Mouse (Mus musculus): ENCODE data around the gene Casc3.

Gene Casc3

DNA sequence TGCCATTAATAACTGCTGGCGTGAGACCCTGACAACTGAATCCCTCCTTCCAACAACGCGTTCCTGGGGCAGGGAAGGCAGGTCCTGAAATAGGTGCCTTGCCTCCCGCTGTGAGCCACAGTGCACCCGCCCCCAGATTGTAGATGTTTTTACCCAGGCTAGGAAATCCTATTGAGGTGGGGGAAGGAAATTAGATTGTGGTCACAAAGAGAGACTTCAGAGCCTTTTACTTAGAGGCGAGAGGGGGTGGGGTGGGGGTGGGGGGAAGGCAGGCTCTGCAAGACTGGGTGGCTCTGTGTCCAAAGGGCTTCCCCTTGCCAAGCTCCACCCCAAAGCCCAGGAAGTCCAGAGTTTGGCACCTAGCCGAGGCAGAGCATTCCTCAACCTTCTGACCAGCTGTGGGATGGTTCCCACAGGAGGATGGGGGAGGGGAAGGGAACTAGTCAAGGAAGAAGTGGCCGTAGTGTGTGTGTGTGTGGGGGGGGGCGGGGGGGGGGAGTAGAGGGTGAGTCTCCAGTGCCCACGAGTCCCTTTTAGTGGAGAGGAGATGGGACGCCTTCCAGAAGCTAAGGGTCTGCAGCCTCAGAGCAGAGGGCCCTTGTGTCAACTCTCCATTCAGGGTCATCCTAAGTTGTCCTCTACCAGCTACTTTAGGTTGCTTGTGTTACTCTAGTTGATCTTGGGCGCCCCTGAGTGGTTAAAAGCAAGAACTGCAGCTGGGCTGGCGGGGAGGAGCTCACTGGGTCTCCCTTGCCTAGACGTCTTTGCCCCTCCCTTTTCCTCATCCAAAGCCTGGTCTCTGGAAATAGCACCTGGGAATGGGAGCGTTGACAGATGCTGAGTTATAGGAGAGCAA lies 18.1 kb upstream of the Casc3 start:
- in situ Hi-C loops (cut with MboI; ENCODE audit: low pct_unique_long_range_greater_than_20kb in 1 of 2, low sequenced_read_pairs in 2 of 2, unreplicated experiment in 1 of 2): loop anchor here in 1 of 2 experiments (10.0 kb wide), 1 partner anchor 52 kb away; no protein-coding TSS in a partner anchor

DNA sequence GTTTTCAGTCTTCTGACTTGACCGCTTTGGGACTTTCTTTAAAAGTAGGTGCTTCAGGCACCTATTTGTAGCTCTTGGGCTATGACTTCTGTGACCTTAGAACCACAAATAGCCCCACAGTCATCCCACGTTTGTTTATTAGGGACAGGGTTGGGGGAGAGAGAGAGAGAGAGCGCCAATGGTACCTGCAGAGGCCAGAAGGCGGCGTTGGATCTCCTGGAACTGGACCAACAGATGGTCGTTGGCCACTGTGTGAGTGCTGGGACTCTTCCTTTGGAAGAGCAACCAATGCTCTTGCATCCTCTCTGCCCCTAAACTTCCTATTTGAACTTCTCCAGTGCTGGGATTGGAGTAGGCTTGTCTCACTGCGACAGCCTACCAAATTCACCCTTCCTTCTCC lies 17.5 kb upstream of the Casc3 start:
- in situ Hi-C loops (cut with MboI; ENCODE audit: low pct_unique_long_range_greater_than_20kb in 1 of 2, low sequenced_read_pairs in 2 of 2, unreplicated experiment in 1 of 2): loop anchor here in 1 of 2 experiments (10.0 kb wide), 1 partner anchor 52 kb away; no protein-coding TSS in a partner anchor

DNA sequence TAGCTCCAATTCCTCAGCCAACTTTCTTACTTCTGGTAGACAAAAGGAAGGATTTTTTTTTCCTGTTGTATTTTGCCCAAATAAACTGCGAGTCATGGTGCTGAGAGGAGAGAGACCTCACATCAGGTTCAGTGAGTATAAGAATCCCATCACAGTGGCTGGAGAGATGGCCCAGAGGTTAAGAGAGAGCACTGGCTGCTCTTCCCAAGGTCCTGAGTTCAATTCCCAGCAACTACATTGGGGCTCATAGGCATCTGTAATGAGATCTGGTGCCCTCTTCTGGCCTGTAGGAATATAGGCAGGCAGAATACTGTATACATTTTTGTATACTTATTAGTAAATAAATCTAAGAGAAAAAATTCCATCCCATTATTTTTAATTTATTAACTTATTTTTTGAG lies 17.0 kb upstream of the Casc3 start:
- in situ Hi-C loops (cut with MboI; ENCODE audit: low pct_unique_long_range_greater_than_20kb in 1 of 2, low sequenced_read_pairs in 2 of 2, unreplicated experiment in 1 of 2): loop anchor here in 1 of 2 experiments (10.0 kb wide), 1 partner anchor 53 kb away; no protein-coding TSS in a partner anchor

DNA sequence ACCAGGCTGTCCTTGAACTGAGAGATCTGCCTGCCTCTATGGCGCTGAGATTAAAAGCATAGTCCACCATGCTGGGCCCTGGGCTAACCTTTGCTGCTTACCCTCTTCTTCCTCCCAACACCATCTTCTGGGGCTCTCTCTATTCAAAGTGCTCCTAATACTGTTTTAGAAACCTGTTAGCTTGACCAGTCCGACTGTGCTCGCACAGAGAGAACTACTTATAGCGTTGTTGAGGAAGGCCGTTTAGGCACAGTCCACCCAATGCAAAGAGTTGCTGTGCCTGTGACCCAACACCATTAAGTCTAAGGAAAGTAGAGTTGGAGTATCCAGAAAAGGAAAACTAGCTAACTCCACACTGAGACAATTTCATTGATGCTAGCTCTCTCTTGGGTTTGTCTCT lies 16.6 kb upstream of the Casc3 start:
- in situ Hi-C loops (cut with MboI; ENCODE audit: low pct_unique_long_range_greater_than_20kb in 1 of 2, low sequenced_read_pairs in 2 of 2, unreplicated experiment in 1 of 2): loop anchor here in 1 of 2 experiments (10.0 kb wide), 1 partner anchor 53 kb away; no protein-coding TSS in a partner anchor

DNA sequence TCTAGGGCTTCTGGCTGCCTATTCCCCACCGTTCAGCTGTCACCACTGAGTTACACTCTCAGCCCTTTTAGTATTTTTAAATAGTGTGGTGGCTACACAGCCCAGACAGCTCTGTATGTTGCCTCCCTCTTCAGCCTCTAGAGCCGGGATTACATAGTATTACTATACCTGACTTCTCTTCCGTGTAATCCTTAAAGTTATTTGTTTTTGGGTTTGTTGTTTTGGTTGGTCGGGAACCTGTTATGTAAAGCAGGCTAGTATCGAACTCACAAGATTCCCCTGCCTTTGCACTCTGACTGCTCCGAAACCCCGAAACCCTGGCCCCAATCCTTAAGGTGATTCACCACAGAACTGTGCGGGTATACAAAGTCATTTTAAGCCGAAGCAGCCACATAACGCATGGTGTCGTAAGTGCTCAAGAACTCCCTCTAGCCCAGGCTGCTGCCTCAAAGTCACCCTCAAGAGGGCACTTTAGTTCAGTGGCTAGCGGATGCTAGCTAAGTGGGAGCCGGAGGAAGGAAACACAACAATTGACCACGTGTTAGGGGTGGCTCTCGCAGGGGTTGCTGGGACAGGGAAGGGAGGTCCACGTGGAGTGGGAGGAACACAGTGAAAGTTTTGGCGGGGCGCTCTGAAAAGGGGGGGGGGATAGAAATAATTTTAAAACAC lies 16.0 kb upstream of the Casc3 start:
- in situ Hi-C loops (cut with MboI; ENCODE audit: low pct_unique_long_range_greater_than_20kb in 1 of 2, low sequenced_read_pairs in 2 of 2, unreplicated experiment in 1 of 2): loop anchor here in 1 of 2 experiments (10.0 kb wide), 1 partner anchor 54 kb away; no protein-coding TSS in a partner anchor

DNA sequence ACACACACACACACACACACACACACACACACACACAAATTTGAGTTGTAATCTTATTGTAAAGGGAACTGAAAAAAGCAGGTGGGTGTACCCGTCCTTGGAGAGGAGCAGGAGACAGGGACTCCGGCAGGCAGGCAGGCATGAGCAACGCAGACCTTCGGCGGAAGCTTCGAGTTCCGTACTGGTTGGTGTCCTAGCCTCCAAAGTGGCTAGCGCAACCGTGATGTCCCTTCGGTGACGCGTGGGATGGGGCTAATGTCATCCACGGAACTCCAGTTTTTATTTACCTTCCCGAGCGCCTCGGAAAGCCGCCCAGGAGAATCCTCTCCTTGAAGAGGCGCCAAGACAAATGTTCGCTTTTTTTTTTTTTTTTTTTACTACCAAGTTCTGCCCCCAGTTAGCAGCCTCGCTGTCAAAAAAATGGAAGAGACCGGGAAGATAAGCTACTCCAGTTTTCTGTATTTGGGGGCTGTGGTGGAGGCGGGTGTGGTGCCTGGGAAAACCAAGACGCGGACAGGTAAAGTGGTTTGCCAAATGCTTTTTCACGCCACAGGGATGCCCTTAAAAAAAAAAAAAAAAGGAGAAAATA lies 15.4 kb upstream of the Casc3 start:
- in situ Hi-C loops (cut with MboI; ENCODE audit: low pct_unique_long_range_greater_than_20kb in 1 of 2, low sequenced_read_pairs in 2 of 2, unreplicated experiment in 1 of 2): loop anchor here in 1 of 2 experiments (10.0 kb wide), 1 partner anchor 55 kb away; no protein-coding TSS in a partner anchor

DNA sequence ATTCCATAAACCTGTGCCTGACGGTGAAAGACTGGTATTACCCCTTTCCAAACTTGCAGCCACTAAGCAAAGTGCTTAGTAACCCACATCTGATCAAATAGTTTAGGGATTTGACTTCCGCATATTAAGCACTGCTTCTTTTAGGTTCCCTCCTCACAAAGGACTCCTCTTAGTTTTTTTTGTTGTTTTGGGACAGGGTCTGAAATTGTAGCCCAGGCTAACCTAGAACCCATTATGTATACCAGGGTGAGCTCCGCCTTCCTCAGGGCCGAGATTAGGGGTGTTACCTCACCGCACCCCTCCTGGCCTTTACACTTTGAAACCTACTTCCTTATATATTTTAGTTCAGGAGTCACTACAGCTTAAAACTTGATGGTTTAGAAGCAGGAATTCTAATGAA lies 14.9 kb upstream of the Casc3 start:
- in situ Hi-C loops (cut with MboI; ENCODE audit: low pct_unique_long_range_greater_than_20kb in 1 of 2, low sequenced_read_pairs in 2 of 2, unreplicated experiment in 1 of 2): loop anchor here in 1 of 2 experiments (10.0 kb wide), 1 partner anchor 55 kb away; no protein-coding TSS in a partner anchor

DNA sequence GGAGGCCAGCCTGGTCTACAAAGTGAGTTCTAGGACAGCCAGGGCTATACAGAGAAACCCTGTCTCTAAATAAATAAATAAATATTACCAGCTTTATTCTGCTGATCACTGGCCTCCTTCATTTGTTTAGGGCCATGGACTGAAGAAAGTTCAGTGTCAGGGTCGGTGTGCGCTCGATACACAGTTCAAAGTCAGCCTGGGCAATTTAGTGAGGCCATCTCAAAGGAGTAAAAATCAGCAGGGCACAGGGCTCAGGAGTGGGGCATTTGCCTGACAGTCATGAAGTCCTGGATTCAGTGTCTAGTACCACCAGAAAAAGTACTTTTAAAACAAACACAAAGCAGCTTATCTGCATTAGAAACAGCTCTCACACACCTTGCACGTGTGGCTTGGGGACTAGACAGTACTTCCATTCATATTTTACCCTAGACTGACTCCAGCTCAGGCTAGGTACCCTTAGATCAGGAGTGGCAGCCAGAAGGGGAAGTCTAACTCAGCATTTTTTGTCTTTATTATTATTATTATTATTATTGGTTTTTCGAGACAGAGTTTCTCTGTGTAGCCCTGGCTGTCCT lies 14.0 kb upstream of the Casc3 start:
- in situ Hi-C loops (cut with MboI; ENCODE audit: low pct_unique_long_range_greater_than_20kb in 1 of 2, low sequenced_read_pairs in 2 of 2, unreplicated experiment in 1 of 2): no loop called here

DNA sequence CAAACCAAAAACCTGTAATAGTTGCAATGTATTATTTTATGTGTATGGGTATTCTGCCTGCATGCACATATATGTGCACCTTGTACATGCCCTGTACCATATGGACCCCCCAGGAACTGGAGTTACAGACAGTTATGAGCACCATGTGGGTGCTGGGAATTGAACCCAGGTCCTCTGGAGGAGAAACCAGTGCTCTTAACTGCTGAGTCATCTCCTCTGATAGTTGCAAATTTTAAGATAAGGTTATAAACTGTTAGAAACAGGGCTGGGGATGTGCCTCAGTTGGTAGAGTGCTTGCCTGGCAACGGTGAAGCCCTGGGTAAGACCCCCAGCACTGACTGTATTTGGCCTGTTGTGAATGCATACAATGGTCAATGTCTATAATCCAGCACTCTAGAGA lies 13.3 kb upstream of the Casc3 start:
- in situ Hi-C loops (cut with MboI; ENCODE audit: low pct_unique_long_range_greater_than_20kb in 1 of 2, low sequenced_read_pairs in 2 of 2, unreplicated experiment in 1 of 2): no loop called here

DNA sequence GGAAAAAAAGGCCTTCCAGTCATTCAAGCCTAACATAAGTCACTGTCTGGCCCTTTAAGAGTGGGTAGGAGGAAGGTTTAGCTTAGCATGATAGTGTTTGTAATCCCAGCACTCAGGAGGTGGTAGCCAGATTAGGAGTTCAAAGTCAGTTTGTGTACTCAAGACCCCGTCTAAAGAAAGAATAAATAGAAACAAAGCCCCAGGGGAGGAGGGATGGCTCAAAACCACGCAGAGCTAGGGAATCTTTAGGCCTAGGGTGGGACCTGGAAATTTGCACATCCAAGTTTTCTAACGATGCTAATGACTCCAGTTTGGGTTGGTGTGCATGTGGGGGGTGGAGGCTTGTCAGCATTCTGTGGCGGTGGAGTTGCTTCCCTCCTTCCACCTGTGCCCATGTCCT lies 12.6 kb upstream of the Casc3 start:
- in situ Hi-C loops (cut with MboI; ENCODE audit: low pct_unique_long_range_greater_than_20kb in 1 of 2, low sequenced_read_pairs in 2 of 2, unreplicated experiment in 1 of 2): no loop called here

DNA sequence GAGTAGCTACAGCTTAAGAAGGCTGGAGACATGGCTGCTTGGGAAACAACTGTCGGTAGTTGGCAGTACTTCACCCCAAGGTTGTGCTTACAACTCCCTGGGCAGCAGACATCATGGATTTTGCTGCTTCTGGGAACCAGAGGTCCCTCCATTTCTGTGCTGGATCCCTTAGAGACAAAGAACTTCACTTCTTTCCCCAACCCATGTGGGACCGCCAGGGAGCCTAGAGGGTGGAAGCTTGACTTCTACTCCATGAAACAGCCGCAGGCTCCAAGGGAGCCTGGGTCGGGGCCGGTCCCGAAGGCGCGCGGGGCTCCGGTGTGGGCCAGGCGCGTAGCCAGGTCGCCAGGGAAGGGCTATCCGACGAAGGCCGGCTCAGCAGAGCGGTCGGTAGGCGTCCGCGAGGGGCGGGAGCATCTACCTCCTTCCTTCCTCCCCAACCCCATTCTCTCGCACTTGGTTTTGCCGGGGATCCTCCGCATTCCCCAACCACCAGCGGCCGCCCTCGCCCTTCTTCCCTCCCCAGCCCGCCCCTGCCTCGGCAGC lies 10.2 kb upstream of the Casc3 start:
- in situ Hi-C loops (cut with MboI; ENCODE audit: low pct_unique_long_range_greater_than_20kb in 1 of 2, low sequenced_read_pairs in 2 of 2, unreplicated experiment in 1 of 2): no loop called here

DNA sequence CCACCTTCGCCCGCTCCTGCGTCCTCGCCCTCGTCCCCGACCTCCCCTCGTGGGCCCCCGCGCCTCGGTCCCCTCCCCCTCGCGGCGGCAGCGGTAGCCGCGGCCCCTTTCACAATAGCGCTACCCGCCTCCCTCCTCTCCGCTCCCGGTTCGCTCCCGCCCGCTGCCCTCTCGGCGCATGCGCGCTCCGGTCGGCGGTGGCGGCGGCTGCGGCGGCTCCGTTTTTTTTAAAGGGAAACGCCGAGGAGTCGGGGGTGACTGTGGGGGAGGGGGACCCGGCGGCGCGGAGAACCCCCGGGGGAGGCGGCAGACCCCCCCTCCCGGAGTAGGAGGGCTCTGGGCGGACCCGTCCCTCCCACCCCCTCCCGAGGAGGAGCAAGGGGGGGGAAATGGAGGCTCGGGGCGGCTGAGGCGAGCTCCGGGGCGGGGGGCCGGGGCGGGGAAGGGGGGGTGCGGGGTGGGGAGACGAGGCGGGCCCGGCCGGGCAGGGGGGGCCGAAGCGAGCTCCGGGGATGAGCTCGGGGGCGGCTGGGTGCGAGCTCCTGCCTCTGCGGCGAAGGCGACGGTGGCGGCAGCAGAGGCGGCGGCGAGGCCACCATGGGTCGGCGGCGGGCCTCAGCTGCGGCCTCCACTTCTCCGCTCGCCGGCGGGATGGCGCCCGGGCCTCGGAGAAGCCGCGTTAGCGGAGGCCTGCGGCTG lies 9.5 kb upstream of the Casc3 start, which contains the start of gene Msl1:
Msl1 (plus strand) TSS at position 502 of the 699 bp plus-strand sequence.
- in situ Hi-C loops (cut with MboI; ENCODE audit: low pct_unique_long_range_greater_than_20kb in 1 of 2, low sequenced_read_pairs in 2 of 2, unreplicated experiment in 1 of 2): no loop called here

DNA sequence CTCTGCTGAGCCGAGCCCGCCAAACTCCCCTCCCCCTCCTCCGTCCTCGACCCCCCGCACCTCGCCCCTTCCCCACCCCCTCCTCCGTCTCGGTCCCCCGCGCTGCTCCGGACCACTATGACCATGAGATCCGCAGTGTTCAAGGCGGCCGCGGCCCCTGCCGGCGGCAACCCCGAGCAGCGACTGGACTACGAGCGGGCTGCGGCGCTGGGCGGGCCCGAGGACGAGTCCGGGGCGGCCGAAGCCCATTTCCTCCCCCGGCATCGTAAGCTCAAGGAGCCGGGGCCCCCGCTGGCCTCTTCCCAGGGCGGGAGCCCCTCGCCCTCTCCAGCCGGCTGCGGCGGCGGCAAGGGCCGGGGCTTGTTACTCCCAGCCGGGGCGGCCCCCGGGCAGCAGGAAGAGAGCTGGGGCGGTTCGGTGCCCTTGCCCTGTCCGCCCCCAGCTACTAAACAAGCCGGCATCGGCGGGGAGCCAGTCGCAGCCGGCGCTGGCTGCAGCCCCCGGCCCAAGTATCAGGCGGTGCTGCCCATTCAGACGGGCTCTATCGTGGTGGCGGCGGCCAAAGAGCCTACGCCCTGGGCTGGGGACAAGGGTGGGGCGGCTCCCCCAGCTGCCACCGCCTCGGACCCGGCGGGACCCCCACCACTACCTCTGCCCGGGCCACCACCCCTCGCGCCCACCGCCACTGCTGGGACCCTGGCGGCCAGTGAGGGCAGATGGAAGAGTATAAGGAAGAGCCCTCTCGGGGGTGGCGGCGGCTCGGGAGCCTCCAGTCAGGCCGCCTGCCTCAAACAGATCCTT lies 8.8 kb upstream of the Casc3 start:
- in situ Hi-C loops (cut with MboI; ENCODE audit: low pct_unique_long_range_greater_than_20kb in 1 of 2, low sequenced_read_pairs in 2 of 2, unreplicated experiment in 1 of 2): no loop called here

DNA sequence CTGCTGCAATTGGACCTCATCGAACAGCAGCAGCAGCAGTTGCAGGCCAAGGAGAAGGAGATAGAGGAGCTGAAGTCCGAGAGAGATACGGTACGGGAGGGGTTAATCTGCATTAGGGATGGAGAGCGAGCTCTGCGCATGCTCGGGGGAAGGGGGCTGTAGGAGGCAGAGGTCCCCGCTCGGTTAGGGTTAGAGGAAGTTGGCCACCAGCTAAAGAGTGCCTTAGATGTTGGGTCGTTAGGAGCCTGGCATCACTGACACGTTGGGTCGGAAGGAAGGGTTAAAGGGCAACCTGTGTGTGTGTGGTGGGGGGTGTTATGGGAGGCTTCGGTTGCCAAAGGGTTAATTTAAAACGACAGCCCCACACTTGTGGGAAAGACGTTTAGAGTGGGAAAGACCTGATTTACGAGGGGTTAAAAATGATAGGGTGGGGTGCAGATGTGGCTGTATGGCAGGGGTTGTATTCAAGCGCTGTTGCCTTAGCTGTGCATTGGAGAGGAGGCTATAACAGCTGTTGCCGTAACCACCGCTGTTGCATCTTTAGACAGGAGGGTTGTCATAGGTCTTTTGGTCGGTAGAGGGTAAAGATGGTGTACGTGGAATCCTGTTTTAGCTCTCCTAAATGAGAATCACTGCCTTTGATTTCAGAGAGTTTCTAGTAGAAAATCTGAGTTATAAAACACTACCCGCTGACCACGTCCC lies 8.0 kb upstream of the Casc3 start:
- in situ Hi-C loops (cut with MboI; ENCODE audit: low pct_unique_long_range_greater_than_20kb in 1 of 2, low sequenced_read_pairs in 2 of 2, unreplicated experiment in 1 of 2): no loop called here

DNA sequence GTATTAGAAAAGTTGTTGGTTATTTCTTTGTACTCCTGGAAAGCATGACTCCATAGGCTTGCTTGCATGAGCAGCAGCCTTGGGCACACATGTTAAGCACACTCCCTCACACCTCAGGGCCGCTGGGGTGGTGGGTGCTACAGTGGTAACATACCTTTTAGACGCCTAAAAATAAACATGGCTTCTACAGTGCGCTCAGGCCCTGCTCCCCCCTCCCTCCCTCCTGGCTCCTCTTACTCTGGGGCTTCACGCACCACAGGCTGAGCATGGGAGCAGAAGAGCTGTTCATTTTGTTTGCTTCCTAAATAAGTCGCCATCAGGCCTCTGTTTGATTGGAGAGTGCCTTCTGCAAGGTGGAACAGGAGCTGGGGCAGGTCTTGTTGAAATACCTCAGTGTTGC lies 7.4 kb upstream of the Casc3 start:
- in situ Hi-C loops (cut with MboI; ENCODE audit: low pct_unique_long_range_greater_than_20kb in 1 of 2, low sequenced_read_pairs in 2 of 2, unreplicated experiment in 1 of 2): no loop called here

DNA sequence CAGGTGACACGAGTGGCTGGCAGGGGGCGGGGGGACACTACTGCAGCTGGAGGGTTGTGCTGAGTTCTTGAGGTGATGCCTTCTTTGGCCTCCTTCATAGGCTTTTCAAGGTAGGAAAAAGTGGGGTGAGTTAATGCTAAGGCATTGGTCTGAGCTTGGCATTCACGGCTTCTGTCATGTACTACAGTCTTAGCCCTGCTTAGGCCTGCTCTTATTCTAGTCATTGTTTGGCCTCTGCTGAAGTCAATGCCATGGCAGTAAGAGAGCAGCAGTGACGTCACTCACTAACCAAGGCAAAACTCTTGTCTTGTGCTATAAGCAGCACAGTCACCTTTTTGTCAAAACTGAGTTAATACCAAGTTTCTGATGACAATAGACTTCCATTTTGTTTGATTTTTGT lies 6.8 kb upstream of the Casc3 start:
- in situ Hi-C loops (cut with MboI; ENCODE audit: low pct_unique_long_range_greater_than_20kb in 1 of 2, low sequenced_read_pairs in 2 of 2, unreplicated experiment in 1 of 2): no loop called here

DNA sequence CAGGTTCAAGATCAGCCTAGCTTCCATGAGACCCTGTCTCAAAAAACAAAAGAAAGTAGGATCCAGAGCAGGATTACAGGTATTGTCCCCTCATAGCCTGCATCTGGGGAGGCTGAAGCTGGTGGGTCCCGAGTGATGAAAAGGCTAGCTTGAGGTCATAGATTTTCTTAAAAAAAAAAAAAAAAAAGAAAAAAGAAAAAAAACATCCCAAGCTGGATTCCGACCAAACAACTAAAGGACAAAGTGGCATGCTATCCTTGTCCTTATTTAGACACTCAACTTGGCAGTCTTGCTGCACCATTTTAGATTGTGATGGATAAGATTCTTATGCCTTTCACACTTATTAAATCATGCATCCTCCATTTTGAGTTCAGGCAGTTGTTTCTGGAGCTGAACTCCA lies 3.7 kb downstream of the Casc3 start:
- in situ Hi-C loops (cut with MboI; ENCODE audit: low pct_unique_long_range_greater_than_20kb in 1 of 2, low sequenced_read_pairs in 2 of 2, unreplicated experiment in 1 of 2): no loop called here

Data from mouse embryonic stem cell (cell line).